Mouse (Mus musculus): ENCODE results near the gene Rhoq. TPM values are rescaled to one million over a fixed set of nuclear protein-coding genes. Genes with fewer than 3 reads are reported as not detected.

Rhoq gene
- polyA plus RNA-seq, 1 experiment, result 68.2 TPM

DNA sequence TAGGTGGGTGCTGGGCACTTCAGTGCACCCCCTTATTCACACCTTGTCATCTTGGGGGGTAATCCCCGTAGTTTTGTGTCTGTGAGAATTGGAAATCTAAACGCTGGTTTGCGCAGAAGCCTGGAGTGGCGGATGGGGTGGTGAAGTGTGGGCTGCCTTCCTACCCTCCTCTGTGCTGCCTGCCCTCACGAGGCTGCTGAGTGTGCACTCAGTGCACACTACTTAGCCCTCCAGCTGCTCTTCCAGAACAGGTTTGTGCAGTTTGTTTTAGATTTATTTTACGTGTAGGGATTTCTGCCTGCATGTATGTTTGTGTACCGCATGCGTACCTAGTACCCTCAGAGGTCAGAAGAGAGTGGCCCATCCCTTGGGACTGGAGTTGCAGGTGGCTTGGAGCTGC lies 28.4 kb downstream of the Rhoq start:
- no peak for DNase-seq (ENCODE audit: low read depth)

DNA sequence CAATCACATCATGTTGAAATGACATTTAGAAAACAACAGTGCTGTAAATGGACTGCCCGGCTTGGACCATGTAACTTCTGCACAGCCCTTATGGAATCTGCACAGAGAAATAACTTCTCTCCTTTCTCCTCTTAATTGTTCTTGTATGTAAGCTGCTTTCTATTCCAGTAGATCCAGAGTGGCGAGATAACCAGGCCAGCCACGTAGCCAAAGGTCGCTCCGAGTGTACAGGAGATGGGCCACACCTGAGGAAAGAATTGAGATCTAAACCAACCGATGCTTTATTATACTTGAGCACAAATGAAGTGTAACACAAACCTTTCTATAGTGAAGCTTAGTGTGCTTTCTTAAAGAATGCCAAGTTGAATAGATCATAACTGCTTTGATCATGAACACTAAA lies 34.4 kb downstream of the Rhoq start:
- DNase-seq (ENCODE audit: low read depth), result no peak

DNA sequence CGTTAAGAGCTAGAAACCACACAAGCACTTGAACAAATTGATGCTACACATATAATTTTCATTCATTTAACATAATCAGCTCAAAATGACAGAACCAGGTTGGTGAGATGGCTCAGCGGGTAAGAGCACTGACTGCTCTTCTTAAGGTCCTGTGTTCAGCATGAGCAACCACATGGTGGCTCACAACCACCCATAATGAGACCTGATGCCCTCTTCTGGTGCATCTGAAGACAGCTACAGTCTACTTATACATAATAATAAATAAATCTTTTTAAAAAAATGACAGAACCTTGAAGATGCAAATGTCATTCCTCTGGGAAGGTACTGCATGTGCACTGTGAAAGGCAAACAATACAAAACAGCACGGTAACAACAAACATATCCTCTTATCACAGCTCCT lies 46.1 kb downstream of the Rhoq start:
- no peak for DNase-seq (ENCODE audit: low read depth)

DNA sequence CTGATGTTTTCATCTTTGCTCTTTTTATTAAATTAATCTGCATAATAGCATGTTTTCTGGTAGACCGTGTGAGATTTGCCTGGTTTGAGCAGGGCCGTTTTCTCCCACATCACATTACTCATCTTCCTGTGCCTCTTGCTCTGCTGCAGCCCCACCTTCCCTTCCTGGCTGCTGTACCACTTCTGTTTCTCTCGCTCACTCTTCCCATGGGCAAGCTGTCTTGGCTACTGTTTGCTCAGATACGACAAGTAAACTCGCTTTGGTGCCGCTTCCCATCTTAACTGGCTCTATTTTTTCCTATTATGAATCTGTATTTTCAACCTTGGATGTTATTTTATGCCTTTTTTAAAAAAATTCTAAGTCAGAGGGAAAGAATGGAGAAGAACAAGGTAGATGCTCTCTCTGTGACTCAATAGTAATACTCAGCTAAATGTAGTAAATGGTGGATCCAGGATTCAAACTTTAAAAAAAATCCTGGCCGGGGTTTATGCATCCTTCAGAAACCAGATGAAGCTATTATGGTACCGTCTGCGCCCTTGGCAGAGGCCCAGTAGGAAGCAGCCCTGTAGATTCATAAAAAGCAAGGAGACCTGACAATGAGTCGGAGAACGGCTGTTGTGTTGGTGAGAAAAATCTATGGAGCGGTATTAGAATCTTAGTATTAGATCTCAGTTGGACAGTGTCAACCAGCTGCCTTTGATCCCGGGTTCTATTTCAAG lies 48.6 kb downstream of the Rhoq start:
- DNase-seq (ENCODE audit: low read depth), result no peak

DNA sequence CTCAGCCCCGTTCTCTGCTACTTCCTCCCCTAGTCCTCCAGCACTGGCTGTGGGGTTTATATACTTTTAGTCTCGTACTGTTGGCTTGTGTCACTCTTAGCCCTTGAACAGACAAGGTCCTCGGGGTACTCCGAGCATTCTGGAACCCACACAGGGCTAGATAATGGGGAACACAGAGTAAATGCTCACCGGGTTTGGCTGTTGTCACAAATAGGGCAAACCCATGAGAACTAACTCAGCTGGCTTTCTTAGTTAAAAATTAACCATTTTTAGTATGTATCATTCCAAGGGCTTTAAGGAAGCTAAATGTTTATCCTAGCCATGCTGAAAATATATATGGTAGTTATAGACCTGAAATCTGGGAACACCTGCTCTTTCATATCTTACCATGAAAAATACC lies 56.8 kb downstream of the Rhoq start:
- no peak for DNase-seq (ENCODE audit: low read depth)

DNA sequence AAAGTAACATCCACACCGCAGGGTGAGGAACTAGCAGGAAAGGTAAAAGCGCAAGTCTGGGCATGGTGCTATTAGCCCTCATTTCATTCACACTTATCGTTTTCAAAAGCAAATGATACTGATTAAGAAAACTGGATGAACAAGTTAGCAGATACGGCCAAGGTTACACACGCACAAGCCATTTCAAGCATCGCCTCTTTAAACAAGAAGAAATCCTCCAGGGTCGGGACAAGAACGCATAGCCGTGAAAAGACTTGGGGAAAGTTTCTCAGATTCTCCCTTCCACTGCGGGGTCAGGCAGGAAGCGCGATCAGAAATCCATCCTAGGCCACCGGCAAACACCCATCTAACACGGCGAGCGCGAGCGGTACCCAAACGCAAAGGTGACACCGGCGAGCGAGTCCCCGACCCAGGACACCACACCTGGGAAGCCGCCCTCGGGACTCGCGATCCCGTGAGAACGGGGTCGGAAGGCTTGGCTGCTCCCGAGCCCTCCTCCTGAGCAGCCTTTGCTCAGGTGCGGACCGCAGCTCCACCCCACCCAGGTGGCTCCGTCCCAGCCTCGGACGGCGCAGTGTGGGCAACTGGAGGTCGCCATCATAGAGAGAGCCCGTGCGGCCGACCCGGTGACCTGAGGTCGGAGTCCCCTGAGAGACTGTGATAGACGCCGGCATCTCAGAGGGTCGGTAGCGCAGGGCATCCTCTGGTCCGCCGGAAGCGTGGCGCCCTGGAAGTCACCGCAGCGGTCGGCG lies 61.8 kb downstream of the Rhoq start:
- DNase-seq (ENCODE audit: low read depth), result no peak

DNA sequence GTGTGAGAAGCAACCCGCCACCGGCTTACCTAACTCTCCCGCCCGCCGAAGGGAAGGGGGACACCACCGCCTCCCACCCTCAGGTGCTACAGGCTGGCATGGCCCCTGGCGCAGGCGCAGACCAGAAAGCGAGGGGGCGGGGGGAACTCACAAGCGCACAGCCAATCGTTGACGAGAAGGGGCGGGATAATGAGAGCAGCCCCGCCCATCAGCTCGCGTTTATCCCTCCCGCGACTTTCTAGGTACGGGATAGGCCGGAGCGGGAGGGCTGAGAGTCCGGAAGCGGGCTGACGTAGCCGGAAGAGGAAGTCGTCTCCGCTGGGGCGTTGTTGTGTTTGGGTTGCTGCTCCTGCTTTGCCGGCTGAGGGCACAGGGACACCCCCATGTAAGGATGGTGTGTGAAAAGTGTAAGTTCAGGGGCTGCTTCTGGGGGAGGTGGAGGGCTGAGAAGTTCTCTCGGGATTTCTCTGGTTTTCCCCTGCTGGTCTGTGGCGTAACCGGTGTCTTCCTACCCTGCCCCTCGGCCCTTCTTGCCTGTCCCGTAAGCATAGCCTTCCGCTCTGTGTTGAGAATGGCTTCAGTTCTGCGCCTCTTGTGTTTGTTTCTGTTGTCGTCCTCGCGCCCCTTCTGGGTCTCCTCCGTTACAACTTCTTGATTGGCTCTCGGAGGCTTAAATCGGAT lies 62.5 kb downstream of the Rhoq start, which contains the start of the genes Pigf and Cript:
Pigf (minus strand) TSS at position 138 of the 681 bp plus-strand sequence.
Cript (plus strand) TSS at position 282 of the 681 bp plus-strand sequence.
- DNase-seq (ENCODE audit: low read depth), result peak; percentile 74

DNA sequence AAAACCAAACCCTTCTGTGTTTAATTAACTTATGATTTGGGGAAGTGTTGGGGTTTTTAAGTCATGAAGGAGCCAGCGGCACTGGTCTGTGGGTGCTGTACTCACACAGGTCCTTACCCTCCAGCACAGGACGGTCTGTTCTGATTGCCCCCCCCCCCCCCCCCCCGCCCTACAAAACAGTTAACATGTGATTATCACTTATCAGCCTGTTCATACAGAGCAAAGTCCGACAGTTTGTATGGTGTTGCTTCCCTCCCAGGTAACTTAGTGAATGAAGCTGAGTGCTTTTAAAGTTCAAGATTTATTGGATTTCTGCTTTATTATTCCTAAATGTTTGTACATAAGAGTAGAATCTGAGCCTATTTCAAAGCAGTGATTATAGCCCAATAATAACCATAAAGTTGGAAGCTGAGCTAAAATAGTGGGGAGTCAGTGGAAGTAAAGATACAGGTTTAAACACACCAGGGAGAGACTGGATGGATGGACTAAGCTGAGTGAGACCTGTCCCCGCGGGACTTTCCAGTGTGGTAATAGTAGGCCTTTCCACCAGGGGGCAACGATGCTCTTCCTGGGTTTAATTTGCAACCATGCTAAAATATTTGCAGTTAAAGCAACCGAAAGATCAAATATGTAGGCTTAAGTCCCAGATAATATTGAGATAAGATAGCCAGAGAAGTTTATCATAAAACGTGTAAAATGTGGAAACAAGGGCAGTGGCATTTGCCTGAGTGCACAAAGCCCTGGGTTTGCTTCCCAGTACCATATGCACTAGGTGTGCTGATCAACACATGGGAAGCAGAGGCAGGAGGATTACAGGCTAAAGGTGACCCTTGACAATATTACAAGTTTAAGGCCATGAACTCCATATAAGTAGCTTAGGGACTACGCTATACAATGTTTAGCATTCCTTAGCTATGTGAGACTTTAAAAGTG lies 73.5 kb downstream of the Rhoq start:
- DNase-seq (ENCODE audit: low read depth), result no peak

DNA sequence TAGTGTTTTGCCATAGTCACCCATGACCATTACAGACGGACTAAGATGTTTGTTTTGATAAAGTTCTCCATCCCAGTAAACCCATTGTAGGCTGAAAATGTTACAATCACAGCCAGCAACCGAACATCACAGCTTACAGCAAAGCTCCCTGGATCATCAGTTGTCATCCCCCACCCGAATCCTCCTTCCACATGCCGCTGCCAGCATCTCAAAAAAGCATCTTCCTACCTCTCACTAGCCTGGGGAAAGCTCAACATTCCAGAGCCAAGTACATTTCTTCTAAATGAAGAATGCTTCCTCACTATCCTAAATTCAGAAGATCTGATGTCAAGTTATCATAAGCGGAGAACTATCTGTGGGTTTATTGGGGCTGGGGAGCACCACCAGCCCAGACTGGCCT lies 75.6 kb downstream of the Rhoq start:
- DNase-seq (ENCODE audit: low read depth), result no peak

DNA sequence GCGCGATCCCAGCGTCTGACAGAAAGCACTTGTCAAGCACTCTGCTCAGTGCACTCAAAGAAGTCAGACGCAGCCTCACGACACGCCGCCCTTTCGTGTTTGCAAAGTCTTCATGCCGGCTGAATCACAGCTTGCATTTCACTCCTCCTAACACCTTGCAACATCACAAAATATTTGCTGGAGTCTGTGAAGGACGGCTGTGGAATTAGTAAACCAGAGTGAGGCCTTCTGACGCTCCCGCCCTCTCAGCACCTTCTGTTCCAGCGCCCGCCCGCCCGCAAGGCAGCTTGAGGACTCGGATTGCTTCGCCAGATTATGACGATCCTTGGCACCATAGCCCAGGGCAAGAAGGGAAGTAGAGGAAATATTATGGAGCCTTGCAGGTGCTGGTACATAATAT lies 78.9 kb downstream of the Rhoq start:
- no peak for DNase-seq (ENCODE audit: low read depth)

DNA sequence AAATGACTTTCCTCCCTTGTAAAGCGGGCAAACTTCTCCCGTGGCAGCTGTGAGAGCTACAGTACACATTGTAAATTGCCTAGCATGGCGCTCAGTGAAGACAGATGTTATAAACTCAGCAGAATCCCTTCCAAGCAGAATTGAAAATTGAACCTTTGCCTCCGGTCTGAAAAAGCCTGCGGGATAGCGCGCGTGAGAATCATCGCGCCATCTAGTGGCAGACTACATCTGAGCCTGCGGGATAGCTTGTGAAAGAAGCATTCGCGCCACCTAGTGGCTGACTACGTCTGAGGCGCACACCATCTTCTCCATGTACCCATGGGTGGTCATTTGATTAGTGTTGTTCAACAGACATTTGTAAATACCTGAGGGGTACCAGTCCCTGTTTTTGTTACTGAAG lies 81.5 kb downstream of the Rhoq start:
- DNase-seq (ENCODE audit: low read depth), result no peak

DNA sequence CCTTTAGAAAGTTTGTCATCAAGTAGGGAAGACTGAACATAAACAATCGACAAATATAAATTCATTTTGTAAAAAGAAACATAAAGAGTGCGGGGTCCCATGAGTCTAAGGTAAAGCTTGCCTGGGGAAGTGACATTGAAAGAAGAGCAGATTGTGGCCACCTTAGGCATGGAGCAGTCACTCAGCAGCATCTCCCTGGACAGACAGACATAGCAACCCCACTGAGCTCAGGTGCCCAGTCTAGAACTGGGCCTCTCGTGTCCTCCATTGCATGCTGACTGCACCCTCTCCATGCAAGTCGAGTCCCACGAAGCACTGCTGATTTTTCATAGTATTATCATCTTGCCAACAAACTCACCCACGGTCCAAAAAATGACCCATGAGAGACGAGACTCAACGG lies 81.9 kb downstream of the Rhoq start:
- DNase-seq (ENCODE audit: low read depth), result no peak

Other genes with a start within 250 kb of the Rhoq start
- 66.6 and 115 TPM in 2 replicates for gene Epas1, start 209.4 kb upstream of the Rhoq start, polyA plus RNA-seq (2012; rRNA removed)
- gene Tmem247, start 45.7 kb upstream of the Rhoq start, polyA plus RNA-seq (2012; rRNA removed), result 1.7 and 3.3 TPM in 2 replicates
- gene Atp6v1e2, start 15.2 kb upstream of the Rhoq start, polyA plus RNA-seq (2012; rRNA removed), result 0.32 TPM in 1 of 2 replicates, not detected in the other
- 10.2 and 12.8 TPM in 2 replicates for gene Pigf, start 62.3 kb downstream of the Rhoq start, polyA plus RNA-seq (2012; rRNA removed)
- gene Cript, start 62.5 kb downstream of the Rhoq start, polyA plus RNA-seq (2012; rRNA removed), result 18.1 and 21.9 TPM in 2 replicates
- gene Socs5, start 144.6 kb downstream of the Rhoq start, polyA plus RNA-seq (2012; rRNA removed), result 9.3 and 9.5 TPM in 2 replicates